In the genomic region with DNA sequence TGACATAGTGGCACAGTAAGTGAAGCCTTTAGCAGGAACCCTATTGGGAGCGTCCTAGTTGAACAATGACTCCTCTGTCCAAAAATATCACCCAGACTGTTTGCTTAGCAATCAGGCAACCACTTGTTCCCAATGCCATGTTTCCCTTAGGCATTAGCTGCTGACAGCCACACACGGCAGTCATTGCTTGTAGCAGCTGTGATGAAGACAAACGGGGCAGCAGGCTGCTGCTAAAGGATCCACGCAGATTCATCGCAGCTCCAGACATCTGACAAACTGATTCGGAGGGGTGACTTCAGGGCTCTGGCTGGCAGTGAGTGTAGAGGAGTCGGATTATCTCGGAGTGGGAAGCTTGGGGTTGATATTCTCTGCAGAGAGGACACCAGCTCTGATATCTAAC, we compare ENCODE assay signal across 15 mouse cellular contexts.
DNase-seq lines count a peak whose midpoint lies in the region; ATAC-seq and TF ChIP-seq lines count a peak whose summit lies in the region.
"Had no signal": no experiment of that assay in that cellular context is flagged by ENCODE, and none has a peak within 500 bp of the region (broad histone marks: within the 10 kb centered on the region; RNA-seq: fewer than 3 reads in every experiment).

No protein-coding gene starts in this region.

- no peak for TF ChIP-seq CTCF in hindbrain, postnatal 0 days (IDR thresholded peaks at IDR 0.05; ENCODE audit: low read depth)

- no peaks in the 10 kb centered on the region for H3K9me3 ChIP-seq in hindbrain, postnatal 0 days (ENCODE audit: low read length)
- H3K9me3 ChIP-seq in hindbrain, embryonic 10.5 days, result no peaks in the 10 kb centered on the region
- H3K9me3 ChIP-seq: limb, embryonic 10.5 days; liver, embryonic 13.5 days; midbrain, embryonic 12.5 days had no signal

- H3K27ac ChIP-seq in hindbrain, postnatal 0 days, result no peak overlapping the region
- no peak overlapping the region for H3K27ac ChIP-seq in hindbrain, embryonic 10.5 days
- H3K27ac ChIP-seq: limb, embryonic 10.5 days; liver, embryonic 13.5 days; midbrain, embryonic 12.5 days had no signal

- H3K4me2 ChIP-seq in hindbrain, postnatal 0 days (ENCODE audit: low read depth, low read length), result no peak overlapping the region
- H3K4me2 ChIP-seq: liver, embryonic 13.5 days; midbrain, embryonic 12.5 days had no signal

- DNase-seq in hindbrain, postnatal 0 days (ENCODE audit: low spot score), result peak; percentile 58
- no peak for DNase-seq in hindbrain, embryonic 10.5 days (ENCODE audit: low spot score)
- peak; percentile 32 to 56 for DNase-seq in right cerebral cortex, postnatal 10 days (ENCODE audit: low spot score in 2 of 2)
- DNase-seq in right cerebral cortex, postnatal 25 days, result no peak
- DNase-seq in layer of hippocampus, adult 9-10 months (ENCODE audit: low spot score), result peak; percentile 42
- no peak for DNase-seq in thymus, postnatal 14 days
- DNase-seq: adrenal gland, postnatal 36 days; kidney, postnatal 14 days; liver, embryonic 13.5 days; lung, postnatal 36 days had no signal

- no peaks in the 10 kb centered on the region for H3K36me3 ChIP-seq in hindbrain, postnatal 0 days (ENCODE audit: insufficient read depth, low read length)
- no peaks in the 10 kb centered on the region for H3K36me3 ChIP-seq in hindbrain, embryonic 10.5 days
- H3K36me3 ChIP-seq: limb, embryonic 10.5 days; liver, embryonic 13.5 days; midbrain, embryonic 12.5 days had no signal

- peak; percentile 27; the same call in 1 of the 2 replicates for ATAC-seq in hindbrain, postnatal 0 days
- ATAC-seq in erythroid progenitor cell, adult 5-6 weeks (replicated peaks; ENCODE audit: low FRiP score, poor library complexity, severe bottlenecking), result no peak
- ATAC-seq: CD4-positive, CD25-positive, alpha-beta regulatory T cell, adult 4 months; intestine, embryonic 16.5 days had no signal

- H3K9ac ChIP-seq in hindbrain, postnatal 0 days (replicated peaks; ENCODE audit: low read length), result no peak overlapping the region
- H3K9ac ChIP-seq: liver, embryonic 13.5 days; midbrain, embryonic 12.5 days had no signal

- no peaks in the 10 kb centered on the region for H3K27me3 ChIP-seq in hindbrain, postnatal 0 days (ENCODE audit: insufficient read depth, low read length)
- no peaks in the 10 kb centered on the region for H3K27me3 ChIP-seq in hindbrain, embryonic 10.5 days (ENCODE audit: insufficient read depth, poor library complexity, severe bottlenecking)
- H3K27me3 ChIP-seq: liver, embryonic 13.5 days; midbrain, embryonic 12.5 days had no signal

- H3K4me3 ChIP-seq in hindbrain, postnatal 0 days (ENCODE audit: low read length), result no peak overlapping the region
- H3K4me3 ChIP-seq in hindbrain, embryonic 10.5 days, result no peak overlapping the region
- H3K4me3 ChIP-seq: limb, embryonic 10.5 days; liver, embryonic 13.5 days; midbrain, embryonic 12.5 days had no signal

- WGBS in hindbrain, postnatal 0 days, result 31% methylated on average over 8 of the region's 8 CpGs
- 61% methylated on average over 8 of the region's 8 CpGs for WGBS in hindbrain, embryonic 10.5 days

- H3K4me1 ChIP-seq in hindbrain, postnatal 0 days (ENCODE audit: insufficient read depth, low read length), result peaks cover 4% of the 10 kb centered on the region
- peaks cover 18% of the 10 kb centered on the region for H3K4me1 ChIP-seq in hindbrain, embryonic 10.5 days (replicated peaks)
- H3K4me1 ChIP-seq: liver, embryonic 13.5 days had no signal

Comparison
In these comparisons a context has a peak if more than half of its experiments do, and no peak if none do; other contexts are left out.
1. DNase-seq: peak in hindbrain, postnatal 0 days (single experiment), right cerebral cortex, postnatal 10 days (2 of 2) and layer of hippocampus, adult 9-10 months (single experiment); none in hindbrain, embryonic 10.5 days (single experiment), right cerebral cortex, postnatal 25 days (single experiment) and thymus, postnatal 14 days (single experiment).